Mouse (Mus musculus) stomach, postnatal 0 days (tissue): ENCODE measurements around the gene Pcca. TPM values are rescaled to one million over a fixed set of nuclear protein-coding genes. Genes with fewer than 3 reads are reported as not detected.
A peak's percentile ranks its signal among the peaks of the same experiment; 100 is the strongest.

Source experiments
- ATAC-seq: fragments of 200-750 bp; cut with Nextera tagmentation; 2 replicates; pipeline ENCODE4 v1.8.0; 2017; ENCODE audit not compliant: low FRiP score, low TSS enrichment
- DNase-seq: peaks from one replicate; pipeline ENCODE4 v3.0.0-alpha.2; 2016; ENCODE audit warnings: low spot score
- H3K27ac ChIP-seq: fragments of 300-500 bp; sonication (generic); replicated peaks from 2 replicates; pipeline ENCODE4 v1.5.1; 2014; ENCODE audit warnings: mild to moderate bottlenecking, control low read depth
- H3K27me3 ChIP-seq: fragments of 300-500 bp; sonication (generic); 2 replicates; pipeline ENCODE4 v1.6.1; 2014; ENCODE audit warnings: low read length; ENCODE audit not compliant: control insufficient read depth, insufficient read depth
- H3K36me3 ChIP-seq: fragments of 300-500 bp; sonication (generic); 2 replicates; pipeline ENCODE4 v1.6.1; 2014; ENCODE audit warnings: low read length, mixed read lengths; ENCODE audit not compliant: control insufficient read depth, insufficient read depth
- H3K4me1 ChIP-seq: fragments of 300-500 bp; sonication (generic); replicated peaks from 2 replicates; pipeline ENCODE4 v1.6.1; 2014; ENCODE audit warnings: antibody characterized with exemption; ENCODE audit not compliant: control insufficient read depth, insufficient read depth
- H3K4me2 ChIP-seq: fragments of 300-500 bp; sonication (generic); replicated peaks from 2 replicates; pipeline ENCODE4 v1.6.1; 2014; ENCODE audit warnings: low read depth, mild to moderate bottlenecking, control low read depth, moderate library complexity
- H3K4me3 ChIP-seq: fragments of 300-500 bp; sonication (generic); 2 replicates; pipeline ENCODE4 v1.5.1; 2014; ENCODE audit warnings: low read depth, low read length, control low read depth
- H3K9ac ChIP-seq: fragments of 300-500 bp; sonication (generic); 2 replicates; pipeline ENCODE4 v1.6.1; 2014; ENCODE audit warnings: mild to moderate bottlenecking, low read length, control low read depth, mixed read lengths
- H3K9me3 ChIP-seq: fragments of 300-500 bp; sonication (generic); 2 replicates; pipeline ENCODE4 v1.6.1; 2016; ENCODE audit warnings: low read length; ENCODE audit not compliant: control insufficient read depth
- CTCF ChIP-seq: IDR thresholded peaks from 2 replicates; pipeline ENCODE4 v1.5.1; 2016; ENCODE audit warnings: antibody characterized with exemption, low read depth, mild to moderate bottlenecking, moderate library complexity
- EP300 ChIP-seq: optimal IDR thresholded peaks from 2 replicates; pipeline ENCODE3; 2016; ENCODE audit warnings: antibody characterized with exemption
- WGBS: fragments of 180-500 bp; shearing (Covaris S2); extraction: QIAGEN DNeasy Blood & Tissue Kit; methylation state at CpG from one replicate; pipeline ENCODE4 v1.1.7; 2014; 5-methylcytosine and 5-hydroxymethylcytosine counted together
- polyA plus RNA-seq: library from polyadenylated mRNA; unstranded; fragments of >200 nt; fragmentation: Nextera tagmentation; extraction: Ambion mirVana; gene quantifications from 2 replicates; pipeline ENCODE4 v1.2.1, GENCODE M21; 2015

Gene Pcca
- polyA plus RNA-seq, 1 experiment from 2014 or later, result 8.2 TPM

- peaks cover 18% of the 10 kb centered on the region for H3K27me3 ChIP-seq
- H3K4me3 ChIP-seq, result no peak overlapping the region
- no peaks in the 10 kb centered on the region for H3K4me1 ChIP-seq
- no peaks in the 10 kb centered on the region for H3K9me3 ChIP-seq
- no peak for TF ChIP-seq CTCF
- TF ChIP-seq EP300, result no peak
- no peak for ATAC-seq
- WGBS, result 11% methylated on average over 5 of the region's 5 CpGs
- H3K36me3 ChIP-seq, result no peaks in the 10 kb centered on the region
- no peak overlapping the region for H3K4me2 ChIP-seq
- no peak overlapping the region for H3K27ac ChIP-seq
- no peak for DNase-seq
- no peak overlapping the region for H3K9ac ChIP-seq
These were observed 46.8 kb upstream of the Pcca start for GRCm38 (mm10) chr14:122487366-122487765.

DNA sequence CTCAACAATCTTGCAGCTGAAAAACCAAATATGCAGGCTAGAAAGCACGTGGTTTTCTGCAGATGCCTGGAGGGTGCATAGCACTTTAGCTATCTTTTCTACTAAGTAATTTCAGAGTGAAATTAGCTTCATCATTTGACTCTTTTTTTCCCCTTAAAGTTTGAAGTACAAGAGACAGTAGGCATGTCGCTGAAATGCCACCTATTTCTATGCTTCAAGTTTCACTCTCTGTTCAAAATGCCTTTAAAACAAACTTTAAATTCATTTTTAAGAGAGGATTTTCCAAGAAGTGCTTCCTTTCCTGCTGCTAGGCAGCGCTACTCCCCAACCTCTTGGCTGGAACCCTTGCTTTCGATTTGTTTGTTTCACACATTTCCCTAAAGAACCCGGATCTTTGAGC lies 45.1 kb upstream of the Pcca start:
- ATAC-seq, result no peak

GRCm38 (mm10) chr14:122489686-122490414 lies 44.3 kb upstream of the Pcca start:
- Histone ChIP-seq H3K4me2 (no peak overlapping the region), H3K9me3 (no peaks in the 10 kb centered on the region), H3K27ac (no peak overlapping the region), H3K4me3 (no peak overlapping the region), H3K36me3 (no peaks in the 10 kb centered on the region), H3K27me3 (peaks cover 11% of the 10 kb centered on the region; the same call in 1 of the 2 replicates), H3K9ac (no peak overlapping the region), H3K4me1 (no peaks in the 10 kb centered on the region)
- no peak for DNase-seq
- no peak for ATAC-seq
- 9% methylated on average over 12 of the region's 12 CpGs for WGBS
- TF ChIP-seq CTCF (no peak), EP300 (no peak)

More for the DNA sequence above, 45.1 kb upstream of the Pcca start:
- WGBS, result 2% methylated on average over 5 of the region's 5 CpGs
- Histone ChIP-seq H3K36me3 (no peaks in the 10 kb centered on the region), H3K9ac (no peak overlapping the region), H3K4me1 (no peaks in the 10 kb centered on the region), H3K4me3 (no peak overlapping the region), H3K9me3 (no peaks in the 10 kb centered on the region), H3K27ac (no peak overlapping the region), H3K27me3 (peaks cover 13% of the 10 kb centered on the region), H3K4me2 (no peak overlapping the region)
- no peak for TF ChIP-seq EP300
- no peak for TF ChIP-seq CTCF
- no peak for DNase-seq

DNA sequence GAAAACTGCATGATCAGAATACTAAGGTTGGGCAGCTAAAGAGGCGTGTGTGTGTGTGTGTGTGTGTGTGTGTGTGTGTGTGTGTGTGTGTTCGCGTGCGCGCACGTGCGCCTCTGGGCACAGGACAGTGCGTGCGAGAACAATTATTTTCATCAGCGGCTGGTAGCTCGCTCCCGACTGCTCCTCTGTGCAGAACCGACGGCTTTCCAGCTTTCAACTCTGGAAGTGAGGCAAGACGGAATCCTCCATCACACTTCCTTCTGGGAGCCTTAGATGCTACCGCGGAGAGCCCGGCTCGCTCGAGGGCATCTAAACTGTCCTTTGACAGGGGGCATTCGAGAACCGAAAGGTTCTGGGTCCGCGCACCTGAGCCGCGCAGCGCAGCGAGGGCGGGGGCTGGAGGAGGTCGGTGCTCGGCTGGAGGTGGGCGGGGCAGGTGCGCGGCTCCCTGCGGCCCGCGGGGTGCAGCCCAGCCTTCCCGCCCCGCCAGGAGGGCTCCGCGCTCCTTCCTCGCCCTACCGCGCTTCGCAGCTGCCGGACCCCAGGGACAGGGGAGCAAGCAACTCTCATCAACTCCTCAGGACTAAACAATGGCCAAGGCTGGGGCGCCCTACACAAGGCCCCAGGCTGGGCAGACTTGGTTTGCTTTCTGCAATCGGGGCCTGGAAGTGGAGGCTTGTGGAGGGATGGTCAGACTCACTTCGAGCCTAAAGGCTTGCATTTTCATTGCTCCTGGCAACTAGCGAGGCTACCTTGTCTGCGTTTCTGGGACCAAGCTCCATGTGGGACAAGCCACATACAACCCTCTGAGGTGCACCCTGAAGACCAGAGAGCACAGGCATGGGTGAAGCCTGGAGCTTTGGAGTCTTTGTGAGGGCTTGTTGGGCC lies 43.4 kb upstream of the Pcca start, which contains the start of gene Gm10837:
Gene Gm10837, plus strand, starts transcription at position 146 of the 888 bp plus-strand sequence.
- no peaks in the 10 kb centered on the region for H3K36me3 ChIP-seq
- no peaks in the 10 kb centered on the region for H3K9me3 ChIP-seq
- DNase-seq (no peak), ATAC-seq (peak; percentile 56; the same call in 1 of the 2 replicates)
- peaks cover 6% of the 10 kb centered on the region; the same call in 1 of the 2 replicates for H3K27me3 ChIP-seq
- peak within 1 kb of the TSS; percentile 21 for H3K4me2 ChIP-seq
- H3K27ac ChIP-seq, result no peak within 1 kb of the TSS
- TF ChIP-seq EP300 (no peak), CTCF (no peak)
- 3% methylated on average over 51 of the region's 51 CpGs for WGBS
- H3K9ac ChIP-seq, result no peak within 1 kb of the TSS
- 0 out of 2 replicates have a peak within 1 kb of the TSS, but pooled peaks have one; percentile 18 for H3K4me3 ChIP-seq
- no peaks in the 10 kb centered on the region for H3K4me1 ChIP-seq

GRCm38 (mm10) chr14:122491521-122491920 lies 42.6 kb upstream of the Pcca start:
- no peak overlapping the region for H3K4me2 ChIP-seq
- peaks cover 6% of the 10 kb centered on the region; the same call in 1 of the 2 replicates for H3K27me3 ChIP-seq
- ATAC-seq, result no peak
- H3K9ac ChIP-seq, result no peak overlapping the region
- TF ChIP-seq CTCF, result no peak
- TF ChIP-seq EP300, result no peak
- H3K4me3 ChIP-seq, result no peak overlapping the region
- H3K9me3 ChIP-seq, result no peaks in the 10 kb centered on the region
- no peaks in the 10 kb centered on the region for H3K36me3 ChIP-seq
- no peak overlapping the region for H3K27ac ChIP-seq
- DNase-seq, result no peak
- H3K4me1 ChIP-seq, result no peaks in the 10 kb centered on the region
- WGBS, result 78% methylated on average over 6 of the region's 6 CpGs
